Mouse (Mus musculus) adrenal gland, postnatal 25 days (tissue): ENCODE measurements around the gene Mdga2. TPM values are rescaled to one million over a fixed set of nuclear protein-coding genes. Genes with fewer than 3 reads are reported as not detected.
A peak's percentile ranks its signal among the peaks of the same experiment; 100 is the strongest.

Experiments used
- DNase-seq: peaks from one replicate; pipeline ENCODE4 v3.0.0; 2021; ENCODE audit warnings: mixed read lengths
- total RNA-seq: library from RNA; stranded (reverse); gene quantifications from 2 replicates; pipeline ENCODE4 v1.2.3, GENCODE M21; 2021

Mdga2 gene
- total RNA-seq, 1 experiment from 2014 or later, result 2.9 TPM

DNA sequence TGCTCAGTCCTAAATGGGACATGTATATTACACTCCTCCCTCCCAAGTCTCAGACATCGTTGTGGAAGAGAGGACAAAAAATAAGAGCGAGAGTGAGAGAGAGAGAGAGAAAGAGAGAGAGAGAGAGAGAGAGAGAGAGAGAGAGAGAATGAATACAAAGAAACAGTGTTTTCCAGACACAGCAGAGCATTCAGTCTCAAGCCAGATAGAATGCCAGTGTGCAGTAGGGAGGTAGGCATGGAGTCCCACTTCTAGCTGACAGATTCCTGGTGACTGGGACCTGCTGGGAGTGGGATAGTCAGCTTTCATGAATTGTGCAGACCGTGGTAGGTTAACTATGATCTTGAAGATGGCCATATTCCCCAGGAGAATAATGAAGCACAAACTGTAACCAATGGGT lies 542.8 kb downstream of the Mdga2 start:
- no peak for DNase-seq

GRCm38 (mm10) chr12:66648605-66649552 lies 573.5 kb downstream of the Mdga2 start:
- no peak for DNase-seq

- DNase-seq, result no peak
Observed at GRCm38 (mm10) chr12:66640408-66640807, 581.9 kb downstream of the Mdga2 start.

GRCm38 (mm10) chr12:66619944-66620343 lies 602.4 kb downstream of the Mdga2 start:
- DNase-seq, result no peak

GRCm38 (mm10) chr12:66591617-66592230 lies 630.6 kb downstream of the Mdga2 start:
- DNase-seq, result no peak

DNA sequence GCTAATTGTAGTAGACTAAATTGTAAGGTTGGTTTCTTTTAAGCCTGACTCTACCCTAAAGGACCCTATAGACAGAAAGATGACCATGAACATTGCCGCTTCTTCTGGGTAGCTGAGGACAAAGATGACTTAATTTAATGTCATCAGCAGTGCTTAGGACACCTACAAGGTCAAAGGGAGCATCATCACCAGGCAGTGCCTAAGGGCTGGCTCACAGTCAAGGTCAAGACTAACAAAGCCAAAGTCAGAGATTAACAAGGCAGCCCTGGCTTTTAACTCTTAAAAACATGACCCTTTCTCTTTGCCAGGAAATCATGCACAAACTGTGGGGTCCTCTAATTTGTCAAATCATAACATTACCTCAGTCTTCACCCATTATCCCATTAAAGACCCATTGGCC lies 657.0 kb downstream of the Mdga2 start:
- peak; percentile 12 for DNase-seq

DNA sequence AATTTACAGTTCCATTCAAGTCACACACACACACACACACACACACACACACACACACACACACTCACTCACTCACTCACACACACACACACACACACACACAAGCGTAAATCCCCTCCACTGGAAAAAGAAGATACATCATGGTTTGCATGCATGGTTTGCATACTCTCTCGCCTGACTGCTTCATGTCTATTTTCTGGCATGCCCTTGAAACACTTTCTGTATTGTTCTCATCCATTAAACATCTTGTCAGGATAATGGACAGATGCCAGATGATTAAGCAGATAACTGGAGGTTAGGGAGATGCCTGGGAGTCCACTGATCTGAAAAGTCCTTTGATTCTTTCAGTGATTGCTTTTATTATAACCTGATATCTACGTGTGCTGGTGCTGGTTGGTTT lies 665.5 kb downstream of the Mdga2 start:
- no peak for DNase-seq

DNA sequence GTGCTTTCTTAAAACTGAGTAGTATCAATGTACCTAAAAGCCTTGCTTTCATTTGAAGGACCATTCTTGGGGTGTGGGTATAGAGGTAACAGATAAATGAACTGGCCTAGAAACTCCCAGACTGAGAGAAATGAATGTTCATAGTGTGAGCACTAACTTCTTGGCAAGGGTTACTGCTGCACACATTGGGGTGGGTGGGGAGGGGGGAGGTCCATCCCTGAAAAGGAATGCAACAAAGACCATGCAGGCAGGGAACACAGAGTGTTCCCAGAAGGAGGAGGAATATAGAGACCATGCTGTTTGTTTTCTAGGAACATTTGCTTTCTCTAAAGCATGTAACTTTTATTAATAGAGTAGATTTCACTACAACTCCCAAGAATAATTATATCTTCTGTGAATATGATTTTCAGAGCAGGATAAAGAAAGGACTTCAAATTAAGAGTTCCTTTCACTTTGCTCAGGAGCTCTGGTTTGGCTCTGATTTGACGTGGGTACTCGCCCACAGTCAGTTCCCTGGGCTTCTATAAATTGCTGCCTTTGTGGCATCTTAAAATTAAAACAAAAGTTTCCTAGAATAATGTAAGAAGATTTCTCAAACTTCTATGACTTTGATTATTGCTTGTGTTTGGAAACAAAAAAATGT lies 666.0 kb downstream of the Mdga2 start:
- no peak for DNase-seq

DNA sequence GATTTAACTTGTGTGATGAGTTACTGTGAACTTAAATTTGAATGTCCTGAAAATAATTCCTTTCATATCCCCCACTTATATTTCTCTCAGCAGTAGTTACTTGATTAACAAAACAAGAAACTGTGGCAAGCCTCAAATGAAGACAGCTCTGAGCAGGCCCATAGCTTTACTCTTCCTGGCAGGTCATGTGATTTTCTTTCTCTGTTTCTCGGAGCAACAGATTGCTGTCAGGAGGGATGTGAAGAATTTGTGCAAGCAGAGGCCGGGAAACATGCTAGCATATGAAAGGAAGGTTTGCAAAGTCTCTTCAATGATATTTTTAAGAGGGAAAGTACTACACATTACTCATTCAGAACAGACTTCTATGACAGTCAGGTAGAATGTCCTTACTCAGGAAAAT lies 697.4 kb downstream of the Mdga2 start:
- no peak for DNase-seq

- no peak for DNase-seq
Observed at GRCm38 (mm10) chr12:66499258-66499657, 723.1 kb downstream of the Mdga2 start.

DNA sequence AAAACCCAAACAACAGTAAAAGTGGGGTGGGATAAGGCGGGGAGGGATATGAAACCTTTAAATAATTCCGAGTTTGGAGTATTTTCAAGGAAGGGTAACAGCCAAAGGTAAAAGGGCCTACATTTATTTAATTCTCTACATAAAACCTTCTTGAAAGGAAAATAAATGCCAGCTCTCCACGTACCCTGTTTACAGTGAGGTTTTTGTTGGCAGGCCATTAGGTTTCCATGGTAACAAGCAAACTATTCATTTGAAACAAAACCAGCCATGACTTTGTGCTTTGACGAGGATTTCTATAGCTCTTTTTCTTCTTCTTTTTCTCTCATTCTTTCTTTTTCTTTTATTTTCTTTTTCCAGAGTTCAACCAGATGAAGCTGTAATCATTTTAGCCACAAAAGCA lies 751.5 kb downstream of the Mdga2 start:
- no peak for DNase-seq

- DNase-seq, result no peak
Observed at GRCm38 (mm10) chr12:66470243-66470863, 752.0 kb downstream of the Mdga2 start.

DNA sequence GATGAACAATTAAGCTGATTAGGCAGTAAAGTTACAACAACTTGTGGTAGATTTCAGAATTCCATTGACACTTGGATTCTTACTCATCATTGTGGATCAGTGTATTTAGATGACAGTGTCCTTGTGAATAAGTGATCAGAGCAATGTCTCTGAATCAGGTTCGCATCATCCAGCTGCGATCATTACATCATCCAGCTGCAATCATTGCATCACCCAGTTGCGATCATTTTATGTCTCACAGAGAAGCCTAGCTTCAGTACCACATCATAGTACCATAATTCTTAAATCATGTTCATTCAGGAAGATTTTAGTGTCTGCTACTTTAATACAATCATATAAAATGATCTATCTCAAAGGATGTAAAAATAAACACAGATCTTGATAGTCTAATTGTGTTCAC lies 756.8 kb downstream of the Mdga2 start:
- DNase-seq, result no peak

DNA sequence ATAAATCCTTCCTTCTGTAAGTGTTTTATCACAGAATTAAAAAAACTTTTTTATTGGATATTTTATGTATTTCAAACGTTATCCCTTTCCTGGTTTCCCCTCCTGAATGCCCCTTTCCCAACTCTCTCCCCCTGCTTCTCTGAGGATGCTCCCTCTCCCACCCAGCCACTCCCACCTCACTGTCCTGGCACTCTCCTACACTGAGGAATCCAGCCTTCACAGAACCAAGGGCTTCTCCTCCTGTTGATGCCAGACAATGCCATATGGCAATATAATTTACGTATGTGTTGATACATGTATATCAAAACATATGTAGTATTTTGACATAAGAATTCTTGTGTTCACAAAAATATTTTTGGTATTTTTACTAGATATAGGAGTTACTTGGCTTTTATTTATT lies 779.0 kb downstream of the Mdga2 start:
- DNase-seq, result no peak
